Mouse (Mus musculus) heart, postnatal 4 days (tissue): ENCODE measurements around the gene Tpst2. TPM values are rescaled to one million over a fixed set of nuclear protein-coding genes. Genes with fewer than 3 reads are reported as not detected.

Source experiments
- DNase-seq: peaks from one replicate; pipeline ENCODE4 v3.0.0; 2021
- total RNA-seq, 2 experiments: library from RNA; stranded (reverse); gene quantifications; 2 replicates each; pipeline ENCODE4 v1.2.3; 2021

Gene Tpst2
- 10 to 100 TPM; 44.4 to 45.6 TPM for total RNA-seq

GRCm38 (mm10) chr5:112276267-112276873 lies at the start of gene Tpst2:
Gene Tpst2, plus strand, starts transcription at chr5:112276691.
- DNase-seq, result peak; percentile 100

- DNase-seq, result no peak
These were observed 49.1 kb upstream of the Tpst2 start for GRCm38 (mm10) chr5:112227354-112227753.

- no peak for DNase-seq
These were observed 48.6 kb upstream of the Tpst2 start for GRCm38 (mm10) chr5:112227898-112228239.

GRCm38 (mm10) chr5:112228240-112229076 lies 48.0 kb upstream of the Tpst2 start:
- no peak for DNase-seq

GRCm38 (mm10) chr5:112235806-112236205 lies 40.7 kb upstream of the Tpst2 start:
- no peak for DNase-seq

GRCm38 (mm10) chr5:112236631-112237030 lies 39.9 kb upstream of the Tpst2 start:
- no peak for DNase-seq

- DNase-seq, result no peak
These were observed 39.1 kb upstream of the Tpst2 start for GRCm38 (mm10) chr5:112237439-112237838.

GRCm38 (mm10) chr5:112237866-112238570 lies 38.5 kb upstream of the Tpst2 start:
- DNase-seq, result no peak

GRCm38 (mm10) chr5:112238781-112239482 lies 37.6 kb upstream of the Tpst2 start:
- no peak for DNase-seq

GRCm38 (mm10) chr5:112240761-112241160 lies 35.7 kb upstream of the Tpst2 start:
- DNase-seq, result peak; percentile 94

GRCm38 (mm10) chr5:112241849-112242248 lies 34.6 kb upstream of the Tpst2 start:
- DNase-seq, result no peak

- peak; percentile 68 for DNase-seq
These were observed 34.1 kb upstream of the Tpst2 start for GRCm38 (mm10) chr5:112242361-112242778.

GRCm38 (mm10) chr5:112243041-112243440 lies 33.5 kb upstream of the Tpst2 start:
- DNase-seq, result no peak

- no peak for DNase-seq
These were observed 32.8 kb upstream of the Tpst2 start for GRCm38 (mm10) chr5:112243539-112244274.

GRCm38 (mm10) chr5:112244275-112244562 lies 32.3 kb upstream of the Tpst2 start:
- no peak for DNase-seq

GRCm38 (mm10) chr5:112244890-112245615 lies 31.4 kb upstream of the Tpst2 start:
- DNase-seq, result no peak

GRCm38 (mm10) chr5:112247399-112247798 lies 29.1 kb upstream of the Tpst2 start:
- no peak for DNase-seq

- no peak for DNase-seq
These were observed 27.4 kb upstream of the Tpst2 start for GRCm38 (mm10) chr5:112249106-112249505.

- DNase-seq, result peak; percentile 62
These were observed 24.1 kb upstream of the Tpst2 start, which contains the start of gene Cryba4 for GRCm38 (mm10) chr5:112252400-112252799. Gene Cryba4, minus strand, starts transcription at chr5:112252518.

- no peak for DNase-seq
These were observed 23.3 kb upstream of the Tpst2 start for GRCm38 (mm10) chr5:112253169-112253568.

GRCm38 (mm10) chr5:112254282-112254806 lies 22.1 kb upstream of the Tpst2 start:
- peak; percentile 71 for DNase-seq
